Mouse (Mus musculus) E14TG2a.4 (cell line): Measurements from ENCODE around the gene Adamts6.

Source experiments
- H3K27me3 ChIP-seq: 2 replicates; pipeline ENCODE4 v1.6.1; 2014; ENCODE audit warnings: low read length, control low read depth; ENCODE audit not compliant: insufficient read depth
- H3K36me3 ChIP-seq: 2 replicates; pipeline ENCODE4 v1.6.1; 2014; ENCODE audit warnings: low read length, control low read depth; ENCODE audit not compliant: insufficient read depth
- H3K4me1 ChIP-seq: replicated peaks from 2 replicates; pipeline ENCODE4 v1.6.1; 2014; ENCODE audit warnings: low read depth, low read length, control low read depth
- H3K4me3 ChIP-seq: replicated peaks from 2 replicates; pipeline ENCODE4 v1.5.1; 2014; ENCODE audit warnings: mild to moderate bottlenecking, low read length
- H3K9me3 ChIP-seq: 2 replicates; pipeline ENCODE4 v1.6.1; 2014; ENCODE audit warnings: low read length, control low read depth
- CTCF ChIP-seq: conservative IDR thresholded peaks from 2 replicates; pipeline ENCODE4 v1.5.1; 2014; ENCODE audit warnings: low read length
- NANOG ChIP-seq: IDR thresholded peaks from 2 replicates; pipeline ENCODE4 v1.6.1; 2014; ENCODE audit warnings: borderline replicate concordance, low read length, mixed read lengths
- POU5F1 ChIP-seq: IDR thresholded peaks from 2 replicates; pipeline ENCODE4 v1.6.1; 2014; ENCODE audit warnings: low read length, borderline replicate concordance

Adamts6 gene

GRCm38 (mm10) chr13:104295472-104295871 lies 7.8 kb downstream of the Adamts6 start:
- Histone ChIP-seq H3K27me3 (no peaks in the 10 kb centered on the region), H3K4me3 (no peak overlapping the region), H3K4me1 (no peaks in the 10 kb centered on the region), H3K9me3 (no peaks in the 10 kb centered on the region), H3K36me3 (no peaks in the 10 kb centered on the region)
- no peak for TF ChIP-seq POU5F1
- TF ChIP-seq NANOG = no peak
- TF ChIP-seq CTCF = no peak

GRCm38 (mm10) chr13:104329336-104329735 lies 41.7 kb downstream of the Adamts6 start:
- H3K9me3 ChIP-seq = no peaks in the 10 kb centered on the region
- no peak overlapping the region for H3K4me3 ChIP-seq
- no peaks in the 10 kb centered on the region for H3K36me3 ChIP-seq
- H3K4me1 ChIP-seq = no peaks in the 10 kb centered on the region
- no peaks in the 10 kb centered on the region for H3K27me3 ChIP-seq
- no peak for TF ChIP-seq POU5F1
- no peak for TF ChIP-seq CTCF

GRCm38 (mm10) chr13:104329742-104330141 lies 42.1 kb downstream of the Adamts6 start:
- no peak overlapping the region for H3K4me3 ChIP-seq
- TF ChIP-seq POU5F1 (no peak), CTCF (no peak), NANOG (no peak)
- no peaks in the 10 kb centered on the region for H3K4me1 ChIP-seq
- H3K27me3 ChIP-seq = no peaks in the 10 kb centered on the region
- no peaks in the 10 kb centered on the region for H3K9me3 ChIP-seq
- H3K36me3 ChIP-seq = no peaks in the 10 kb centered on the region

- Histone ChIP-seq H3K36me3 (no peaks in the 10 kb centered on the region), H3K4me3 (no peak overlapping the region), H3K4me1 (no peaks in the 10 kb centered on the region), H3K9me3 (no peaks in the 10 kb centered on the region), H3K27me3 (no peaks in the 10 kb centered on the region)
- TF ChIP-seq CTCF (no peak), POU5F1 (no peak), NANOG (no peak)
These were observed 65.0 kb downstream of the Adamts6 start for GRCm38 (mm10) chr13:104352590-104352989.

- no peak for TF ChIP-seq CTCF
- TF ChIP-seq NANOG = no peak
- TF ChIP-seq POU5F1 = no peak
- Histone ChIP-seq H3K9me3 (no peaks in the 10 kb centered on the region), H3K27me3 (no peaks in the 10 kb centered on the region)
These were observed 106.1 kb downstream of the Adamts6 start for GRCm38 (mm10) chr13:104393427-104394356.

GRCm38 (mm10) chr13:104397814-104398213 lies 110.2 kb downstream of the Adamts6 start:
- no peaks in the 10 kb centered on the region for H3K27me3 ChIP-seq
- H3K36me3 ChIP-seq = no peaks in the 10 kb centered on the region
- H3K4me1 ChIP-seq = no peaks in the 10 kb centered on the region
- H3K9me3 ChIP-seq = no peaks in the 10 kb centered on the region
- H3K4me3 ChIP-seq = no peak overlapping the region
- TF ChIP-seq POU5F1 (no peak), CTCF (no peak), NANOG (no peak)

More at GRCm38 (mm10) chr13:104393427-104394356, 106.1 kb downstream of the Adamts6 start:
- Histone ChIP-seq H3K36me3 (no peaks in the 10 kb centered on the region), H3K4me3 (no peak overlapping the region), H3K4me1 (no peaks in the 10 kb centered on the region)

- no peak overlapping the region for H3K4me3 ChIP-seq
- TF ChIP-seq CTCF = no peak
- TF ChIP-seq POU5F1 = no peak
- no peak for TF ChIP-seq NANOG
- no peaks in the 10 kb centered on the region for H3K36me3 ChIP-seq
- H3K4me1 ChIP-seq = no peaks in the 10 kb centered on the region
- no peaks in the 10 kb centered on the region for H3K9me3 ChIP-seq
- no peaks in the 10 kb centered on the region for H3K27me3 ChIP-seq
These were observed 145.1 kb downstream of the Adamts6 start for GRCm38 (mm10) chr13:104432734-104433133.

- Histone ChIP-seq H3K9me3 (no peaks in the 10 kb centered on the region), H3K36me3 (no peaks in the 10 kb centered on the region), H3K4me3 (no peak overlapping the region), H3K4me1 (no peaks in the 10 kb centered on the region), H3K27me3 (no peaks in the 10 kb centered on the region)
- TF ChIP-seq NANOG (no peak), POU5F1 (no peak), CTCF (no peak)
These were observed 154.9 kb downstream of the Adamts6 start for GRCm38 (mm10) chr13:104442559-104442958.
